Mouse (Mus musculus): Measurements from ENCODE around the gene Fhad1. TPM values are rescaled to one million over a fixed set of nuclear protein-coding genes. Genes with fewer than 3 reads are reported as not detected.
"Not testable (repeated sequence)": the region's sequence is repeated elsewhere in the genome, so short reads cannot be mapped to it uniquely, and the experiment has no call there.

The Fhad1 gene
- polyA plus RNA-seq, 2 experiments = 0.11 to 0.23 TPM

GRCm38 (mm10) chr4:142000581-142000980 is 14.3 kb downstream of the Fhad1 start:
- DNase-seq (ENCODE audit: low read depth in 3 of 3, low spot score in 3 of 3) (no peak), ATAC-seq (ENCODE audit: insufficient read depth) (no peak)
- no peak overlapping the region for H3K4me3 ChIP-seq (ENCODE audit: insufficient read depth in 1 of 2, low read depth in 2 of 2, low read length in 2 of 2)
- no peaks in the 10 kb centered on the region for H3K36me3 ChIP-seq (replicated peaks; ENCODE audit: control insufficient read depth, insufficient read depth, low read depth)
- no peak overlapping the region for H3K27ac ChIP-seq
- WGBS (ENCODE audit: insufficient replicate concordance) = 52% methylated on average over 9 of the region's 9 CpGs
- H3K4me2 ChIP-seq (ENCODE audit: low read depth) = no peak overlapping the region
- no peaks in the 10 kb centered on the region for H3K27me3 ChIP-seq (ENCODE audit: control insufficient read depth, insufficient read depth, low read length)
- TF ChIP-seq EP300 (IDR thresholded peaks at IDR 0.05; ENCODE audit: low read depth) (no peak), CTCF (IDR thresholded peaks at IDR 0.05; ENCODE audit: low read depth) (no peak)
- no peak overlapping the region for H3K9ac ChIP-seq (replicated peaks)
- peaks cover 0 to 8% of the 10 kb centered on the region in 2 experiments; a peak in 1 of 4 replicates for H3K4me1 ChIP-seq (replicated peaks; ENCODE audit: control insufficient read depth in 2 of 2, insufficient read depth in 2 of 2, low read length in 1 of 2)
- H3K9me3 ChIP-seq (ENCODE audit: control insufficient read depth, low read length) = no peaks in the 10 kb centered on the region

- H3K27me3 ChIP-seq (ENCODE audit: control insufficient read depth, insufficient read depth, low read length) = no peaks in the 10 kb centered on the region
- DNase-seq (ENCODE audit: low read depth in 3 of 3, low spot score in 3 of 3) = no peak
- peak overlapping the region; percentile 11; the same call in 1 of the 2 replicates for H3K4me2 ChIP-seq (ENCODE audit: low read depth)
- H3K9ac ChIP-seq (replicated peaks) = no peak overlapping the region
- TF ChIP-seq EP300 (IDR thresholded peaks at IDR 0.05; ENCODE audit: low read depth) (no peak), CTCF (IDR thresholded peaks at IDR 0.05; ENCODE audit: low read depth) (no peak)
- H3K4me3 ChIP-seq (ENCODE audit: insufficient read depth in 1 of 2, low read depth in 2 of 2, low read length in 2 of 2) = no peak overlapping the region
- ATAC-seq (ENCODE audit: insufficient read depth) = peak; percentile 34; the same call in 1 of the 2 replicates
- 31% methylated on average over 7 of the region's 7 CpGs for WGBS (ENCODE audit: insufficient replicate concordance)
- H3K9me3 ChIP-seq (ENCODE audit: control insufficient read depth, low read length) = no peaks in the 10 kb centered on the region
- H3K27ac ChIP-seq = peak overlapping the region; percentile 28; the same call in 1 of the 2 replicates
- H3K4me1 ChIP-seq (replicated peaks; ENCODE audit: control insufficient read depth in 2 of 2, insufficient read depth in 2 of 2, low read length in 1 of 2) = peaks cover 0 to 16% of the 10 kb centered on the region in 2 experiments; a peak in 2 of 4 replicates
- H3K36me3 ChIP-seq (replicated peaks; ENCODE audit: control insufficient read depth, insufficient read depth, low read depth) = no peaks in the 10 kb centered on the region
These were observed 15.3 kb downstream of the Fhad1 start for GRCm38 (mm10) chr4:141999494-142000074.

DNA sequence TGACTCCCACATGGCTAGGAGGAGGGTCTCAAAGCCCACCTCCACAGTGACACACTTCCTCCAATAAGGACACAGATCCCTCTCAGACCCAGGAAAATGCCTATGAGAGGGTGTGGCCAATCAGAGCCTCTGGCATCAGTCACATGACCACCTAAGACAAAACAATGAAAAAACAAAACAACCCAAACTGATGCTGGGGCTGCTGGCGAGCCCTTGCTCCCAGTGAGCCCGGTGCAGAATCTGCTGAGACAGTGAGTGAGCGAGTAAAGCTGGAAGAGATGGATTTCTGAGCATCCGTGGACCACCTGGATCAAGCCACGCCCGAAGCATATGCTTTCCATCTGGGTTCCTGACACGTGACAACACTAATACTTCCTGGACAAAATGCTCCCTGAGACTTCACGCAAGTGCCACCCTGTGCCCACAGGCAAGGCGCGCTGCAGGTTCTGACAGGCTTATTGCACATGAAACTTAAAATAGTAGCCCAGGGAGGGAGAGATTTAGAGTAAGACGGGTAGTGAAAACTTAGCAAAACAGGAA is 16.5 kb downstream of the Fhad1 start:
- H3K27ac ChIP-seq = no peak overlapping the region
- H3K9me3 ChIP-seq (ENCODE audit: control insufficient read depth, low read length) = no peaks in the 10 kb centered on the region
- H3K36me3 ChIP-seq (replicated peaks; ENCODE audit: control insufficient read depth, insufficient read depth, low read depth) = no peaks in the 10 kb centered on the region
- peak overlapping the region; percentile 41 for H3K4me2 ChIP-seq (ENCODE audit: low read depth)
- H3K9ac ChIP-seq (replicated peaks) = no peak overlapping the region
- DNase-seq (ENCODE audit: low read depth in 3 of 3, low spot score in 3 of 3) (no peak), ATAC-seq (ENCODE audit: insufficient read depth) (no peak)
- 19% methylated on average over 11 of the region's 11 CpGs for WGBS (ENCODE audit: insufficient replicate concordance)
- H3K4me1 ChIP-seq (replicated peaks; ENCODE audit: control insufficient read depth in 2 of 2, insufficient read depth in 2 of 2, low read length in 1 of 2) = peaks cover 0 to 19% of the 10 kb centered on the region in 2 experiments; a peak in 2 of 4 replicates
- H3K4me3 ChIP-seq (ENCODE audit: insufficient read depth in 1 of 2, low read depth in 2 of 2, low read length in 2 of 2) = peak overlapping the region in 1 of 2 experiments; percentile 28; a peak in 1 of 4 replicates
- no peaks in the 10 kb centered on the region for H3K27me3 ChIP-seq (ENCODE audit: control insufficient read depth, insufficient read depth, low read length)
- TF ChIP-seq EP300 (IDR thresholded peaks at IDR 0.05; ENCODE audit: low read depth) (no peak), CTCF (IDR thresholded peaks at IDR 0.05; ENCODE audit: low read depth) (no peak)

GRCm38 (mm10) chr4:141996880-141997279 is 18.0 kb downstream of the Fhad1 start:
- WGBS (ENCODE audit: insufficient replicate concordance) = 54% methylated on average over 3 of the region's 3 CpGs
- no peaks in the 10 kb centered on the region for H3K27me3 ChIP-seq (ENCODE audit: control insufficient read depth, insufficient read depth, low read length)
- TF ChIP-seq CTCF (IDR thresholded peaks at IDR 0.05; ENCODE audit: low read depth) (no peak), EP300 (IDR thresholded peaks at IDR 0.05; ENCODE audit: low read depth) (no peak)

DNA sequence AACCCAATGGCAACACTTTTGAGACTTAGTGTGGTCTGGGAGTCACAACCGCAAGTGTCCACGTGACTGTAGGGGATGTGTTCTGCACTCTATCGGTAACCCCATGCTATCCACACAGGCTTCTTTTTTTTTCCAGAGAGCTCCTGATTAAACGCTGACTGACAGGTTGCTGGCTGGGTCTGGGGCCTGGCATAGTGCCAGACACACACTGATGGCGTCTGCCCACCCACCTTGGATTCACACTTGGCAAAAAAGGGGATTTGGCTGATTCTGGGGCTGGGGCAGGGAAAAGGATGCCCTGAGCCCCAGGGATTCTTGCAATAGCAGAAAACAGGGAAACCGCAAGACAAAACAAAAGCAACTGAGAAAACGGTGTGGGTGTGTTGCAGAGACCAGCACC is 18.8 kb downstream of the Fhad1 start:
- TF ChIP-seq CTCF (IDR thresholded peaks at IDR 0.05; ENCODE audit: low read depth) = no peak
- no peak for TF ChIP-seq EP300 (IDR thresholded peaks at IDR 0.05; ENCODE audit: low read depth)
- Histone ChIP-seq H3K27ac (no peak overlapping the region), H3K4me1 (replicated peaks; ENCODE audit: control insufficient read depth in 2 of 2, insufficient read depth in 2 of 2, low read length in 1 of 2) (peaks cover 0 to 19% of the 10 kb centered on the region in 2 experiments; a peak in 2 of 4 replicates), H3K9ac (replicated peaks) (no peak overlapping the region), H3K9me3 (ENCODE audit: control insufficient read depth, low read length) (no peaks in the 10 kb centered on the region), H3K27me3 (ENCODE audit: control insufficient read depth, insufficient read depth, low read length) (no peaks in the 10 kb centered on the region), H3K4me2 (ENCODE audit: low read depth) (no peak overlapping the region), H3K36me3 (replicated peaks; ENCODE audit: control insufficient read depth, insufficient read depth, low read depth) (no peaks in the 10 kb centered on the region), H3K4me3 (ENCODE audit: insufficient read depth in 1 of 2, low read depth in 2 of 2, low read length in 2 of 2) (no peak overlapping the region)
- no peak for ATAC-seq (ENCODE audit: insufficient read depth)
- DNase-seq (ENCODE audit: low read depth in 3 of 3, low spot score in 3 of 3) = no peak
- whole genome bisulfite sequencing (ENCODE audit: insufficient replicate concordance) = 71% methylated on average over 7 of the region's 7 CpGs

More at GRCm38 (mm10) chr4:141996880-141997279, 18.0 kb downstream of the Fhad1 start:
- H3K27ac ChIP-seq = no peak overlapping the region
- H3K9me3 ChIP-seq (ENCODE audit: control insufficient read depth, low read length) = no peaks in the 10 kb centered on the region
- H3K4me2 ChIP-seq (ENCODE audit: low read depth) = no peak overlapping the region
- no peaks in the 10 kb centered on the region for H3K36me3 ChIP-seq (replicated peaks; ENCODE audit: control insufficient read depth, insufficient read depth, low read depth)
- peaks cover 0 to 19% of the 10 kb centered on the region in 2 experiments; a peak in 2 of 4 replicates for H3K4me1 ChIP-seq (replicated peaks; ENCODE audit: control insufficient read depth in 2 of 2, insufficient read depth in 2 of 2, low read length in 1 of 2)
- H3K9ac ChIP-seq (replicated peaks) = no peak overlapping the region
- ATAC-seq (ENCODE audit: insufficient read depth) = no peak
- no peak for DNase-seq (ENCODE audit: low read depth in 3 of 3, low spot score in 3 of 3)
- no peak overlapping the region for H3K4me3 ChIP-seq (ENCODE audit: insufficient read depth in 1 of 2, low read depth in 2 of 2, low read length in 2 of 2)

DNA sequence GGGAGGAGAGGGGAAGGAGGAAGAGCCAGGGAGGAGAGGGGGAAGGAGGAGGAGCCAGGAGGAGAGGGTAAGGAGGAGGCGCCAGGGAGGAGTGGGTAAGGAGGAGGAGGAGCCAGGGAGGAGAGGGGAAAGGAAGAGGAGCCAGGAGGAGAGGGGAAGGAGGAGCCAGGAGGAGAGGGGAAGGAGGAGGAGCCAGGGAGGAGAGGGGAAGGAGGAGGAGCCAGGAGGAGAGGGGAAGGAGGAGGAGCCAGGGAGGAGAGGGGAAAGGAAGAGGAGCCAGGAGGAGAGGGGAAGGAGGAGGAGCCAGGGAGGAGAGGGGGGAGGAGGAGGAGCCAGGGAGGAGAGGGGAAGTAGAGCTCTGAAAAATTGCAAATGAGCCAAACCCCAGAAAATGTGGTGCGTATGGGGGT is 20.8 kb downstream of the Fhad1 start:
- H3K9me3 ChIP-seq (ENCODE audit: control insufficient read depth, low read length); H3K27me3 ChIP-seq (ENCODE audit: control insufficient read depth, insufficient read depth, low read length); H3K36me3 ChIP-seq (replicated peaks; ENCODE audit: control insufficient read depth, insufficient read depth, low read depth); H3K9ac ChIP-seq (replicated peaks); H3K4me3 ChIP-seq (ENCODE audit: insufficient read depth in 1 of 2, low read depth in 2 of 2, low read length in 2 of 2); H3K4me2 ChIP-seq (ENCODE audit: low read depth); H3K27ac ChIP-seq: not testable (repeated sequence)
- DNase-seq (ENCODE audit: low read depth in 3 of 3, low spot score in 3 of 3) (peak in 1 of 3 experiments; percentile 32), ATAC-seq (ENCODE audit: insufficient read depth) (peak; percentile 47; the same call in 1 of the 2 replicates)
- WGBS (ENCODE audit: insufficient replicate concordance) = 28% methylated on average over 2 of the region's 2 CpGs
- peaks cover 0 to 16% of the 10 kb centered on the region in 2 experiments; a peak in 2 of 4 replicates for H3K4me1 ChIP-seq (replicated peaks; ENCODE audit: control insufficient read depth in 2 of 2, insufficient read depth in 2 of 2, low read length in 1 of 2)

All from liver, embryonic 14.5 days (tissue).